Mouse (Mus musculus): ENCODE data around the gene Krtap13-1.

GRCm38 (mm10) chr16:88696256-88696655 is 32.4 kb upstream of the Krtap13-1 start:
- TF ChIP-seq CTCF (IDR thresholded peaks at IDR 0.05; ENCODE audit: low read depth) (no peak), EP300 (IDR thresholded peaks at IDR 0.05; ENCODE audit: low read depth) (no peak)
